Mouse (Mus musculus): ENCODE data around the gene Tab1. TPM values are rescaled to one million over a fixed set of nuclear protein-coding genes. Genes with fewer than 3 reads are reported as not detected.

Tab1 gene
- total and polyA plus RNA-seq, 3 experiments: 11.6 to 17.7 (median 12.0) TPM

GRCm38 (mm10) chr15:80148565-80148964, 15.6 kb downstream of the Tab1 start:
- H3K9ac ChIP-seq (ENCODE audit: insufficient read depth, low read depth): no peak overlapping the region
- dilution Hi-C loops (cut with MboI; ENCODE audit: extremely low pct_ligation_motif_present, extremely low pct_unique_long_range_greater_than_20kb, low sequenced_read_pairs): no loop called here
- H3K79me2 ChIP-seq (replicated peaks; ENCODE audit: control insufficient read depth, extremely low read depth, insufficient read depth, poor library complexity, severe bottlenecking): no peaks in the 10 kb centered on the region
- H3K4me1 ChIP-seq (ENCODE audit: control insufficient read depth in 1 of 2, insufficient read depth in 2 of 2): peaks cover 0 to 14% of the 10 kb centered on the region in 2 experiments; a peak in 2 of 4 replicates
- no peak overlapping the region for H3K4me2 ChIP-seq (ENCODE audit: insufficient read depth, low read depth, poor library complexity, severe bottlenecking)
- no peak overlapping the region for H3K27ac ChIP-seq (ENCODE audit: insufficient read depth, low read depth)
- peaks cover 36 to 89% of the 10 kb centered on the region in 2 experiments for H3K36me3 ChIP-seq (replicated peaks in 1 of 2; ENCODE audit: control insufficient read depth in 1 of 2, insufficient read depth in 1 of 2, low read length in 1 of 2)
- H3K27me3 ChIP-seq (replicated peaks): no peaks in the 10 kb centered on the region
- H3K9me3 ChIP-seq (replicated peaks; ENCODE audit: low read length): no peaks in the 10 kb centered on the region
- in situ Hi-C loops (cut with MboI; ENCODE audit: low pct_ligation_motif_present, low pct_unique_long_range_greater_than_20kb, low sequenced_read_pairs): no loop called here
- H3K4me3 ChIP-seq (replicated peaks in 1 of 3; ENCODE audit: low read depth in 2 of 3, low read length in 2 of 3, poor library complexity in 1 of 3): no peak overlapping the region
- no peak for TF ChIP-seq ZNF384 (IDR thresholded peaks at IDR 0.05; ENCODE audit: low read depth, low read length)
- no peak for DNase-seq (ENCODE audit: extremely low read depth)

- no peak for DNase-seq (ENCODE audit: extremely low read depth)
- dilution Hi-C loops (cut with MboI; ENCODE audit: extremely low pct_ligation_motif_present, extremely low pct_unique_long_range_greater_than_20kb, low sequenced_read_pairs): no loop called here
- in situ Hi-C loops (cut with MboI; ENCODE audit: low pct_ligation_motif_present, low pct_unique_long_range_greater_than_20kb, low sequenced_read_pairs): no loop called here
- Histone ChIP-seq H3K36me3 (replicated peaks in 1 of 2; ENCODE audit: control insufficient read depth in 1 of 2, insufficient read depth in 1 of 2, low read length in 1 of 2) (peaks cover 46 to 90% of the 10 kb centered on the region in 2 experiments), H3K27ac (ENCODE audit: insufficient read depth, low read depth) (no peak overlapping the region), H3K4me3 (replicated peaks in 1 of 3; ENCODE audit: low read depth in 2 of 3, low read length in 2 of 3, poor library complexity in 1 of 3) (no peak overlapping the region), H3K9me3 (replicated peaks; ENCODE audit: low read length) (no peaks in the 10 kb centered on the region), H3K27me3 (replicated peaks) (no peaks in the 10 kb centered on the region), H3K4me2 (ENCODE audit: insufficient read depth, low read depth, poor library complexity, severe bottlenecking) (no peak overlapping the region), H3K4me1 (ENCODE audit: control insufficient read depth in 1 of 2, insufficient read depth in 2 of 2) (peaks cover 0 to 6% of the 10 kb centered on the region in 2 experiments; a peak in 1 of 4 replicates), H3K9ac (ENCODE audit: insufficient read depth, low read depth) (no peak overlapping the region), H3K79me2 (replicated peaks; ENCODE audit: control insufficient read depth, extremely low read depth, insufficient read depth, poor library complexity, severe bottlenecking) (no peaks in the 10 kb centered on the region)
- TF ChIP-seq ZC3H11A (IDR thresholded peaks at IDR 0.05; ENCODE audit: low read depth, low read length) (no peak), USF1 (IDR thresholded peaks at IDR 0.05; ENCODE audit: low read depth, low read length) (no peak), CHD1 (IDR thresholded peaks at IDR 0.05; ENCODE audit: low read depth, low read length) (no peak), JUN (IDR thresholded peaks at IDR 0.05; ENCODE audit: insufficient read depth, low read depth, low read length) (no peak), MAX (IDR thresholded peaks at IDR 0.05; ENCODE audit: low read length) (no peak), UBTF (IDR thresholded peaks at IDR 0.05; ENCODE audit: low read depth, low read length) (no peak), POLR2AphosphoS2 (IDR thresholded peaks at IDR 0.05; ENCODE audit: low read depth, low read length) (no peak), TBP (conservative IDR thresholded peaks at IDR 0.05; ENCODE audit: low read depth, low read length) (no peak), PAX5 (IDR thresholded peaks at IDR 0.05; ENCODE audit: low read length) (no peak), CTCF (conservative IDR thresholded peaks at IDR 0.05 in 1 of 2, IDR thresholded peaks at IDR 0.05 in 1 of 2; ENCODE audit: low read depth in 2 of 2, low read length in 2 of 2) (no peak), CHD2 (IDR thresholded peaks at IDR 0.05; ENCODE audit: low read length) (no peak), RCOR1 (conservative IDR thresholded peaks at IDR 0.05; ENCODE audit: low read depth, low read length) (no peak)
These were observed 16.6 kb downstream of the Tab1 start for GRCm38 (mm10) chr15:80149517-80149916.

GRCm38 (mm10) chr15:80152663-80153062, 19.7 kb downstream of the Tab1 start:
- Histone ChIP-seq H3K27me3 (replicated peaks) (no peaks in the 10 kb centered on the region), H3K4me2 (ENCODE audit: insufficient read depth, low read depth, poor library complexity, severe bottlenecking) (no peak overlapping the region), H3K9me3 (replicated peaks; ENCODE audit: low read length) (no peaks in the 10 kb centered on the region), H3K36me3 (replicated peaks in 1 of 2; ENCODE audit: control insufficient read depth in 1 of 2, insufficient read depth in 1 of 2, low read length in 1 of 2) (peaks cover 69 to 96% of the 10 kb centered on the region in 2 experiments), H3K4me1 (ENCODE audit: control insufficient read depth in 1 of 2, insufficient read depth in 2 of 2) (no peaks in the 10 kb centered on the region), H3K4me3 (replicated peaks in 1 of 3; ENCODE audit: low read depth in 2 of 3, low read length in 2 of 3, poor library complexity in 1 of 3) (no peak overlapping the region), H3K79me2 (replicated peaks; ENCODE audit: control insufficient read depth, extremely low read depth, insufficient read depth, poor library complexity, severe bottlenecking) (no peaks in the 10 kb centered on the region), H3K27ac (ENCODE audit: insufficient read depth, low read depth) (no peak overlapping the region), H3K9ac (ENCODE audit: insufficient read depth, low read depth) (no peak overlapping the region)
- in situ Hi-C loops (cut with MboI; ENCODE audit: low pct_ligation_motif_present, low pct_unique_long_range_greater_than_20kb, low sequenced_read_pairs) (no loop called here), dilution Hi-C loops (cut with MboI; ENCODE audit: extremely low pct_ligation_motif_present, extremely low pct_unique_long_range_greater_than_20kb, low sequenced_read_pairs) (no loop called here)
- no peak for TF ChIP-seq TBP (conservative IDR thresholded peaks at IDR 0.05; ENCODE audit: low read depth, low read length)
- no peak for TF ChIP-seq IRF4 (IDR thresholded peaks at IDR 0.05; ENCODE audit: low read depth, low read length)
- TF ChIP-seq JUND (conservative IDR thresholded peaks at IDR 0.05; ENCODE audit: low read depth, low read length): no peak
- TF ChIP-seq RAD21 (IDR thresholded peaks at IDR 0.05; ENCODE audit: low read depth, low read length): no peak
- no peak for TF ChIP-seq HCFC1 (IDR thresholded peaks at IDR 0.05; ENCODE audit: low read depth, low read length)
- TF ChIP-seq ETS1 (conservative IDR thresholded peaks at IDR 0.05; ENCODE audit: low read depth, low read length): no peak
- TF ChIP-seq TCF12 (IDR thresholded peaks at IDR 0.05; ENCODE audit: low read depth, low read length): no peak
- TF ChIP-seq MAFK (IDR thresholded peaks at IDR 0.05; ENCODE audit: insufficient replicate concordance, low read length): no peak
- TF ChIP-seq SMC3 (IDR thresholded peaks at IDR 0.05; ENCODE audit: low read depth, low read length): no peak
- no peak for TF ChIP-seq MAX (IDR thresholded peaks at IDR 0.05; ENCODE audit: low read length)
- TF ChIP-seq NELFE (IDR thresholded peaks at IDR 0.05; ENCODE audit: low read depth, low read length): no peak
- no peak for TF ChIP-seq USF1 (IDR thresholded peaks at IDR 0.05; ENCODE audit: low read depth, low read length)
- no peak for DNase-seq (ENCODE audit: extremely low read depth)

Data from CH12.LX (cell line).